Mouse (Mus musculus): ENCODE measurements around the gene Best2. TPM values are rescaled to one million over a fixed set of nuclear protein-coding genes. Genes with fewer than 3 reads are reported as not detected.

Best2 gene
- total RNA-seq, 2 experiments from 2014 or later: not detected

DNA sequence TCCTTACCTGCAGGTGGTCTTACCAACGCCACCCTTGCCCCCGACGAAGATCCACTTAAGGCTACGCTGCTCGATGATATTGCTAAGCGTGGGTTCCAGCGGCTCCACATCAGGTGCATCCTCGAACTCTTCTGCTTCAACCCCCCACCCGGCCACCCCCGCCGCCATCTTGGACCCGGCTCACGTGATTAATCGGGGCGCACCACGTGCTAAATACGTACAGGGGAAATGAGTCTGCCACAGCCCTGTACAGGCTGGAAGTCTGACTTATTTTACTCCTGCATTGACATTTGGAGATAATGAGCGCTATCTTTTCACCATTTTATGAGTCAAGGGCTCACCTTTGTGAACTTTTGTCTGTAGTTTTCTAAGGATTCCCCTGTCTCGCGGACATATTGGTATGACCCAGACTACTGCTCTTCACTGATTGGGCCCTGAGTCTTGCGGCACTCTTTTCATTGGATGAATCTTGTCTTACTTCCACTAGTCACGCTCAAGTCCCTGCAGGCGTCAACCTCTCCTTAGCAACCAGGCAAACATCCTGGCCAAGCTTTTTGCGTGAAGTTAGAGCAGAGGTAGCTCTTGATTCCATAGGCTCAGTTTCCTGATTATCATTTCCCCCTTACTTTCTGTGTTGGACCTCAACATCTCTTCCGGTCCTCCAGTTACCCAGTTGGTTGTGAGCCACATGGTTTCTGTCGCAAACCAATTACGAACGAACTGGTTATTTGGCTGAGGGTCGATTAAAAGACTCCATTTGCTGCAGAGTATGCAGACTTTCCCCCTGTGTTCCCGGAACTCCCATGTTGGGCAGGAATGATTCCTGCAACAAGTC is 11.0 kb upstream of the Best2 start, which contains the start of gene Asna1:
Asna1 (minus strand) TSS at position 184 of the 835 bp plus-strand sequence.
- DNase-seq: peak; percentile 81
- intact Hi-C loops (cut with DNase I; ENCODE audit: low total_unique reads): no loop called here

DNA sequence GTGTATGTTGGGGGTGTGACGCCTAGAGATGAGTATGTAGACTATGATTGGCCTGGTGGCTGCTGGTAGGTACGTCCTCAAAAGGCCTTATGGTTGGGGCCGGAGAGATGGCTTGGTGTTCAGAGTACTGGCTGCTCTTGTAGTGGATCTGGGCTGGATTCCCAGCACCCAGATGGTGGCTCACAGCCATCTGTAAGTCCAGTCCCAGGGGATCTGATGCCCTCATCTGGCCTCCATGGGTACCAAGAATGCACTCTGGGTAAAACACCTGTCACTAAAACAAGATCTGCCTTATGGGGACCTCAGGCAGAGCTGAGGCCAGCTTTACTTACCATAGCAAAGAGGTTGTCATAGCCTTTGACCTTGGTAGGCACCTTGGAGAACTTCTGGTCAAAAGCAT is 9.5 kb upstream of the Best2 start:
- DNase-seq: no peak
- intact Hi-C loops (cut with DNase I; ENCODE audit: low total_unique reads): no loop called here

DNA sequence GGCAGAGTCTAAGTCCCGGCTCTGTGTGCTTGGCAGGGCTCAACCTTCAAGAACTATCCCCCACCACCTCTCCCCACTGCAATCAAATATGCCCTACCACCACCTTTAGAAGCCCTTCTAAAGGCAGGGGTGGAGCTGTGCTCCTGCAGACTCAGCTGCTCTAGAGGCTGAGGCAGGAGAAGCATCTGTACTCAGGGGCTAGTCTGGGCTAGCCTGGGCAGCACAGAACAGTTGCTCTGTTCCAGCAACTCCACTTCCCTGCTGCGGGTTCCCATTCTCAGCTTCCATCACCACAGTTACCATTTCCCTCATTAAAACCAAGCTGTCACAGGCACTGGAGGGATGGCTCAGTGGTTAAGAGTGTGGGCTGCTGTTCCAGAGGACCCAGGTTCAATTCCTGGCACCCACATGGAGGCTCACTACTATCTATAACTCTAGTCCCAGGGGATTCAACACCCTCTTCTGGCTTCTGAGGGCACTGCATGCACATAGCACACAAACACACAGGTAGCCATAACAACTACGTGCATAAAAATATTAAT is 7.3 kb upstream of the Best2 start:
- intact Hi-C loops (cut with DNase I; ENCODE audit: low total_unique reads): no loop called here
- no peak for DNase-seq

- intact Hi-C loops (cut with DNase I; ENCODE audit: low total_unique reads): no loop called here
Measured at GRCm38 (mm10) chr8:85017209-85017608, 2.9 kb upstream of the Best2 start.

DNA sequence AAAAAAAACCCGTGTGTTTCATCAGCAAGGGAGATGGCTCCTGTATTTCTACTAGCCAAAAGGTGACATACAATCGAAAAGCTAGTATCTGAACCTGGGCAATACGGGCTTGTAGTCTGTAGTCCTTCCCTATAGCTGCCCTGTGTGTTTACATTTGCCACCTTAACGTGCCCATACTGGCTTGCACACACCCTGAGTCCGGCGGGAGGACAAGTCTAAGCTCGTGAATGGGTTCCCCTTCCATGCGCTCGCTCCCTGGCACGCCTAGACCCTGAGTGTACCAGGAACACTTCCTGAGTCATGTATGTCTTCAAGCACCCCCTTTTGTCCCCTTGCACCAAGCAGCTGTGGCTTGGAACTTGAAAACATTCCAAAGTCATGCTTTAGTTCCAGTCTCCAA is 2.4 kb upstream of the Best2 start:
- intact Hi-C loops (cut with DNase I; ENCODE audit: low total_unique reads): no loop called here
- DNase-seq: no peak

More at GRCm38 (mm10) chr8:85017209-85017608, 2.9 kb upstream of the Best2 start:
- no peak for DNase-seq

- intact Hi-C loops (cut with DNase I; ENCODE audit: low total_unique reads): no loop called here
- peak; percentile 63 for DNase-seq
Measured at GRCm38 (mm10) chr8:85013230-85013840, 996 bp downstream of the Best2 start.

DNA sequence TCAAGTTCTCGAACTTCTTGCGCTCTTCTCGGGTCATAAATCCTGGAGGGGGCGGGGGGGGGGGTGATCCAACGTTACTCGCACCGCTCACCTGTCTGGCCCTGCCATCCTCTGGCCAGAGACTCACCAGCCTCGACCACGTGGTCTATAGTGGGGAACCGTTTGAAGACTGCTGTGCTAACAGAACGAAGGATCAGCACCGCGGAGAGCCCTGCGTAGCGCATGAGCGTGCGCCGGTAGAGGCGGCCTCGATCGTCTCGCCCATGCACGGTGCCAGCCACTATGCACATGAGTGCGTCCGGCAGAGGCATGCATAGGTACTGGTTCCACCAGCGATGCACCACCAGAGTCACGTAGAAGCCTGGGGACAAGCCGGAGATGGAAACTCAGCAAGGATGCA is 3.1 kb downstream of the Best2 start:
- no peak for DNase-seq
- intact Hi-C loops (cut with DNase I; ENCODE audit: low total_unique reads): no loop called here

DNA sequence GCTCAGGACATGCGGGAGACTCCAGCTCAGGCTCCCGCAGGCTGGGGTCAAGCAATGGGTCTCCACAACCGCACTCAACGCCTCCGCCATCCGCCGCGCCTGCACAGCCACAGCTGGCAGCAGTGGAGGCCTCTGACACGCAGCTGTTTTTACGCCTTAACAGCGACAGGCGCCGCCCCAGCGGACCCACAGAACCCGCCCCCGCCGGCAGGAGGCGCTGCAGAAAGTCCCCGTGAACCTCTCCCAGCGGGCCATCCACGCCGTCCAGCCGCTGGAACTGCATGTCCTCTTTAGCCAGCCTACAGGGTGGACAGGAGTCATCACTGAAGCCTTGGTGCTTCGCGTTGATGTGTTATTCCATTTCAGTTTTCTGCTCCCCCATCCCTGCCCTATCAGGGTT is 6.6 kb downstream of the Best2 start:
- intact Hi-C loops (cut with DNase I; ENCODE audit: low total_unique reads): no loop called here
- peak; percentile 52 for DNase-seq

DNA sequence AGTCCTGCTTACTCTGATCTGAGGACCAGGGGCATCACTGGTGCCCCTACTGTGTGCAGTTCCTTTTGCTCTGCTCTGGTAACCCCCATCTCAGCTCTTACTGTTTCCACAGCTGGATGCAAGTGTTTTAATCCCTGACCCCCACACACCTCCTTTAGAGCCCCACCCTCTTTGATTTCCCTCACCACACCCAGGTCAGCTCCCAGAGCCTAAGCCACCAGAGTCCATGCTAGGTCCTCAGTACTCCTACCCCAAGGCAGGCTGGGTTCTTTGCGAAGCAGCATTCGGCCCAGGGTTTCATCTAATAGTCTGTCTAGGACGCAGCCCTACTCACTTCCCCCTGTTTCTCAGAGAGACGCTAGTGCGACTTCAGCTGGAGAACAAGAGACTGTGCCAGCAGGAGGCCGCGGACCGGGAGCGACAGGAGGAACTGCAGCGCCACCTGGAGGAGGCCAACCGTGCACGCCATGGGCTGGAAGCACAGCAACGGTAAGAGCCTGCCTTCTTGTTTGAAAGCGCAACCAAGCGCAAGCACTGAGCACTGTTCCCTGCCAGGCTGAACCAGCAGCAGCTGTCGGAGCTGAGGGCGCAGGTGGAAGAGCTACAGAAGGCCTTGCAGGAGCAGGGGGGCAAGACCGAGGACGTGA is 16.6 kb downstream of the Best2 start:
- intact Hi-C loops (cut with DNase I; ENCODE audit: low total_unique reads): loop anchor here (5.0 kb wide), 1 partner anchor 70 kb away; no protein-coding TSS in a partner anchor

DNA sequence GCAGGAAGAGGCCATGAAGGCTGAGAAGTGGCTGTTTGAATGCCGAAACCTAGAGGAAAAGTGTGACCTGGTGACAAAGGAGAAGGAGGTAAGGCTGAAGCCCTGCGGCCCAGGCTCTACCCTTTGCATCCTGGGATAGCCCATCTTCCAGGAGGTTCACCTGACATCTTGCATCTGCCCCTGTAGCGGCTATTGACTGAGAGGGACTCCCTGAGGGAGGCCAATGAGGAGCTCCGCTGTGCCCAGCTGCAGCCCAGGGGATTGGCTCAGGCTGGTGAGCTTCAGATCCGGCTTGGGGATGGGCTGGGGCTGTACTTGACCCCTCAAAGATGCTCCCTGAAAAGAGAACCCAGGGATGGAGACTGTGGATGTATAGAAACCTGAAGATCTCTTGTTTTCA is 17.4 kb downstream of the Best2 start:
- no peak for DNase-seq
- intact Hi-C loops (cut with DNase I; ENCODE audit: low total_unique reads): loop anchor here (5.0 kb wide), 1 partner anchor 70 kb away; no protein-coding TSS in a partner anchor

More for the DNA sequence above, 16.6 kb downstream of the Best2 start:
- DNase-seq: peak; percentile 92

- intact Hi-C loops (cut with DNase I; ENCODE audit: low total_unique reads): loop anchor here (5.0 kb wide), 1 partner anchor 68 kb away; no protein-coding TSS in a partner anchor
- peak; percentile 56 for DNase-seq
Measured at GRCm38 (mm10) chr8:84995680-84996079, 18.7 kb downstream of the Best2 start.

DNA sequence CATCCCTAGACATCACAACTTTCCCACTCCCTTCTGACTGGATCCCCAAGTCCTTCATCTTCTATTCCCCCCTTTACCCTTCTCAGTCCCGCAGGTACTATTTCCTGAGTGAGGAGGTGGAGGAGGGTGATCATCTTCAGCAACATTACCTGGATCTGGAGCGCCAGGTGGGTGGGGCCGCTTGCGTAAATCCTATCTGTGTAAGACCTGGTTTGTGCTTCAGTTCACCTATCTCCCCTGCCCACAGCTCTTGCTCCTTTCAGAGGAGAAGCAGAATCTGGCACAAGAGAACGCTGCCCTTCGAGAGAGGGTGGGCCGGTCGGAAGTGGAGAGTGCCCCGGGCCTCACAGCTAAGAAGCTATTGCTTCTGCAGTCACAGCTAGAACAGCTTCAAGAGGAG is 20.0 kb downstream of the Best2 start:
- intact Hi-C loops (cut with DNase I; ENCODE audit: low total_unique reads): no loop called here
- DNase-seq: no peak

DNA sequence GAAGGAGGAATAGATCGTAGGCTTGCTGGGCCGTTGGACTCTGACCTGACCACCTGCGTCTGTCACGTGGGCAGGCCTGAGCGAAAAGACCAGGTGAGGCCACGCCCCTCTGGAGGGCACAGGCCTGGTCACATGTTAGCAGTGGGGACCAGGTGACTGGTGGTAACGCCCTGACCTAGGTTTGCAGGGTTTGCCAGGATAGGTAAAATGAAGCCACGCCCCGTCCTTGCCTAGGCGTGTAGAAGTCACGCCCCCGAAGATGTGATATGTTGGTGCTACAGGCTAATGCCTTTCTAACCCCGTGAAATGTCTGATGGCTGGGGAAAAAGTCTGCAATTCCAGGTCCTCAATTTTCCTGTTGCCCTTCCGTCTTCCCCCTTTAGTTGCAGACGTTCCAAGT is 23.5 kb downstream of the Best2 start:
- DNase-seq: peak; percentile 40
- intact Hi-C loops (cut with DNase I; ENCODE audit: low total_unique reads): no loop called here

GRCm38 (mm10) chr8:84990349-84990748 is 24.0 kb downstream of the Best2 start, which contains the start of gene Hook2:
Gene Hook2 (plus strand): TSS chr8:84990603.
- peak; percentile 96 for DNase-seq
- intact Hi-C loops (cut with DNase I; ENCODE audit: low total_unique reads): no loop called here

DNA sequence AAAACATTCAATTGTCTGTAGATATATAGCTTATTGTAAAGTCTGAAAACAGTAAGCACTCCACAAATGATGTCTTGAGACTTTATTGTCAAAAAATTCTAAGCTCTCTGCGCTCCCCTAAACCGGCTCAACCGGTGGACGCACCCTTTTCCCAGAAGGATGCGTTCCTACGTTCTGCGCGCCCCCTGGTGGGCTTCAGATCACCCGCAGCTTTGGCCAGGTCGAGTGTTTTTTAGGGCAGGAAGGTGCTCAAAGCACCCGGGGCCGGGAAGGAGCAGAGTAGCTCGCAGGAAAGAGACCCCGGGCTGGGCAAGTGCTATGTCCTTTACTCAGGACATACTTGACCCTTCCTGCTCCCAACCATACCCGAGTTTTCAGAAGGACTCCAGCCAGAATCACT is 24.5 kb downstream of the Best2 start:
- peak; percentile 93 for DNase-seq
- intact Hi-C loops (cut with DNase I; ENCODE audit: low total_unique reads): no loop called here

DNA sequence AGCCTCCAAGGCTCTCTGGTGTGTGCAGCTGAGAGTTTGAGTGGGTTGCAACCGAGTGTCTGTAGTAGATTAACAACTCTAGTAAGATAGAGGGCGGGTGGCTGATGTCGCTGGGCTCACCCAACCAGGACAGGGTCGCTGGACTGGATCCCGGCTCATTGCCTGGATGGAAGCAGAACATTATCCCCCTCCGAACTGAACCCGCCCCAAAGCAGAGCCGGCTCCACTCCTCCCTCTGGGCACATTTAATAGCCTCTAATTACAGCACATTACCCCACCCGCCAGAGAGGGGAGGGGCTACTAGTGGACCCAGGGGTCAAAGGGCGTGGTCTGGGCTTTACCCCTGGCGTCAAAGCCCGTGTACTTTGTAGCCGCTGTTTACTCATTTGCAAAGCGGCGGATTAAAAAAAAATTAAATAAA is 25.0 kb downstream of the Best2 start:
- DNase-seq: peak; percentile 59

DNA sequence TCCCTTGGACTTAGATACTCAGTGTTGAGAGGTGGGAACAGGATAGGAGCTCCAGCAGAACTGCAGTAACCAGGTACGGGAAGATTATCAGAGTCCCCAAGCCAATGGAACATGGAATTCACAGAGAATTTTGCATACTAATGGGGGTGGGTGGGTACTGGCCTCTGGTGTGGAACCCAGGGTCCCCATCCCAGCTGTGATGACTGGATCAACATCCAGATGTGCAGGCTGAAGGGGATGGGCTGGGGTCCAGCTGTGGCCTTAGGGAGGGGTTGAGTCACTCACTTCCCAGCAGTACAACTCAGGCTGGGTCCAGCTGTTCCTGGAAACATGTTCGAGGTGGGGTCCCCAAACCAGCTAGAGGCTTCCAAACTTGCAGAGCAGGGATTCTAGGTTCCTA is 26.4 kb downstream of the Best2 start:
- intact Hi-C loops (cut with DNase I; ENCODE audit: low total_unique reads): no loop called here
- no peak for DNase-seq

More for the DNA sequence above, 25.0 kb downstream of the Best2 start:
- intact Hi-C loops (cut with DNase I; ENCODE audit: low total_unique reads): no loop called here

DNA sequence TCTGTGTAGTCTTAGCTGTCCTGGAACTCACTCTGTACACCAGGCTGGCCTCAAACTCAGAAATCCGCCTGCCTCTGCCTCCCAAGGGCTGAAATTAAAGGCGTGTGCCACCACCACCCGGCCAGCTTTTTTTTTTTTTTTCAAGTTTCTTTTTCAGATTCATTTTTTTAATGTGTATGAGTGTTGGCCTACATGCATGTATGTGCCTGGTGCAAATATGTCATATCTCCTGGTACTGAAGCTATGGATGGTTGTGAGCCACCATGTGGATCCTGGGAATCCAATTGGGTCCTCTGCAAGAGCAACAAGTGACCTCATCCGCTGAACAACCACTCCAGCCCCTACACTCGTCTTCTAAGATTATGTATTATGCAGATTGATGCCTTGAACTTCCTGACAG is 26.9 kb downstream of the Best2 start:
- intact Hi-C loops (cut with DNase I; ENCODE audit: low total_unique reads): no loop called here

DNA sequence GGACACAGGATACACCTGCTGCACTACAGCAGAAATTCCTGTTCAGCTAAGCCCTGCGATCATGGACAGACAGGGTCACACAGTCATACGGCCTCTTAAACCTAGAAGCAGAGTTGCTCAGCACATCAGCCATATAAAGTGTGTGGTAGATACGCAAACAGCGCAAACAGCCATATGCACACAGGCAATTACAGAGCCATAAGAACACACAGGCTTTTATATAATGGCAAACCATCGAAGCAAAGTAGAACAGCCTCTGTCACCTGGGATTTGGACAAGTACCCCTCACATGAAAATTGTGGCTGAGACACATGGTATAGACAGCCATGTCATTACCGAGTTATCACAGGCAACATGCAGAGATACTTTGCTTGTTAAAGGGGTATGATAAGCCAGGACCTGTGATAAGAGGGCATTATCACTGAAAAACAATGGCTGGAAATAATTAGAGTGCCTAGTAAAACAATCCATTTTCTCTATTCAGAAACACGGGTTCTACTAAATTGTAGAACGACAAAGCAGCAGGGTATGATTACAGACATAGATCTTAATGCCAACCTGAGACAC is 27.9 kb downstream of the Best2 start:
- intact Hi-C loops (cut with DNase I; ENCODE audit: low total_unique reads): no loop called here
- DNase-seq: no peak

More for the DNA sequence above, 26.9 kb downstream of the Best2 start:
- DNase-seq: no peak
